ENCODE assay signal across 12 mouse cellular contexts in genomic region chr2:115858246-115858645, GRCm38 (mm10).
DNase-seq lines count a peak whose midpoint lies in the region; ATAC-seq lines count a peak whose summit lies in the region.
"Had no signal": no experiment of that assay in that cellular context is flagged by ENCODE, and none has a peak within 500 bp of the region (broad histone marks: within the 10 kb centered on the region; RNA-seq: fewer than 3 reads in every experiment).

No protein-coding gene starts in this region.

- no peak overlapping the region for H3K9ac ChIP-seq in intestine, embryonic 14.5 days (ENCODE audit: low read length)
- no peak overlapping the region for H3K9ac ChIP-seq in intestine, embryonic 15.5 days
- peak overlapping the region; percentile 72 for H3K9ac ChIP-seq in hindbrain, embryonic 11.5 days (ENCODE audit: low read depth, low read length)
- peak overlapping the region; percentile 33 for H3K9ac ChIP-seq in neural tube, embryonic 12.5 days
- H3K9ac ChIP-seq: limb, embryonic 15.5 days had no signal

- peaks cover 20% of the 10 kb centered on the region for H3K27me3 ChIP-seq in intestine, embryonic 14.5 days (replicated peaks; ENCODE audit: control insufficient read depth, insufficient read depth, low read length)
- peaks cover 13% of the 10 kb centered on the region for H3K27me3 ChIP-seq in intestine, embryonic 15.5 days (replicated peaks)
- peaks cover 78% of the 10 kb centered on the region for H3K27me3 ChIP-seq in embryonic facial prominence, embryonic 10.5 days (replicated peaks; ENCODE audit: low read depth, poor library complexity, severe bottlenecking)
- H3K27me3 ChIP-seq in hindbrain, embryonic 11.5 days (ENCODE audit: control insufficient read depth, insufficient read depth, low read length): peaks cover 4% of the 10 kb centered on the region
- peaks cover 12% of the 10 kb centered on the region for H3K27me3 ChIP-seq in neural tube, embryonic 12.5 days (replicated peaks)
- H3K27me3 ChIP-seq: CH12.LX had no signal

- peak overlapping the region; percentile 65 for H3K27ac ChIP-seq in intestine, embryonic 14.5 days (ENCODE audit: low read depth)
- H3K27ac ChIP-seq in intestine, embryonic 15.5 days: no peak overlapping the region
- peak overlapping the region; percentile 82 for H3K27ac ChIP-seq in embryonic facial prominence, embryonic 10.5 days (replicated peaks)
- H3K27ac ChIP-seq in hindbrain, embryonic 11.5 days (ENCODE audit: low read depth, low read length): peak overlapping the region; percentile 97
- H3K27ac ChIP-seq in neural tube, embryonic 12.5 days: peak overlapping the region; percentile 38; the same call in 1 of the 2 replicates
- H3K27ac ChIP-seq: limb, embryonic 15.5 days; macrophage had no signal

- no peak for ATAC-seq in intestine, embryonic 14.5 days (replicated peaks; ENCODE audit: low FRiP score, low TSS enrichment, low read depth)
- no peak for ATAC-seq in intestine, embryonic 15.5 days
- no peak for ATAC-seq in hindbrain, embryonic 11.5 days (ENCODE audit: low FRiP score)
- no peak for ATAC-seq in neural tube, embryonic 12.5 days (ENCODE audit: low FRiP score, low read depth)

- 26% methylated on average over 8 of the region's 8 CpGs for WGBS in intestine, embryonic 14.5 days
- 33% methylated on average over 8 of the region's 8 CpGs for WGBS in intestine, embryonic 15.5 days
- 1% methylated on average over 8 of the region's 8 CpGs for WGBS in embryonic facial prominence, embryonic 10.5 days
- WGBS in hindbrain, embryonic 11.5 days: 2% methylated on average over 8 of the region's 8 CpGs
- WGBS in neural tube, embryonic 12.5 days: 3% methylated on average over 8 of the region's 8 CpGs

- peaks cover 39% of the 10 kb centered on the region for H3K4me1 ChIP-seq in intestine, embryonic 14.5 days (replicated peaks; ENCODE audit: control insufficient read depth, insufficient read depth, low read length)
- H3K4me1 ChIP-seq in intestine, embryonic 15.5 days (replicated peaks): peaks cover 25% of the 10 kb centered on the region
- H3K4me1 ChIP-seq in embryonic facial prominence, embryonic 10.5 days: peaks cover 79% of the 10 kb centered on the region
- H3K4me1 ChIP-seq in hindbrain, embryonic 11.5 days (replicated peaks; ENCODE audit: control insufficient read depth, insufficient read depth, low read length): peaks cover 2% of the 10 kb centered on the region; the same call in 1 of the 2 replicates
- peaks cover 47% of the 10 kb centered on the region for H3K4me1 ChIP-seq in neural tube, embryonic 12.5 days

- H3K9me3 ChIP-seq in intestine, embryonic 14.5 days (ENCODE audit: control insufficient read depth, low read length): no peaks in the 10 kb centered on the region
- no peaks in the 10 kb centered on the region for H3K9me3 ChIP-seq in intestine, embryonic 15.5 days
- no peaks in the 10 kb centered on the region for H3K9me3 ChIP-seq in embryonic facial prominence, embryonic 10.5 days
- no peaks in the 10 kb centered on the region for H3K9me3 ChIP-seq in hindbrain, embryonic 11.5 days (ENCODE audit: control insufficient read depth, low read length)
- no peaks in the 10 kb centered on the region for H3K9me3 ChIP-seq in neural tube, embryonic 12.5 days
- H3K9me3 ChIP-seq: limb, embryonic 15.5 days had no signal

- DNase-seq in intestine, embryonic 14.5 days (ENCODE audit: low spot score): no peak
- peak; percentile 37 for DNase-seq in embryonic facial prominence, embryonic 10.5 days (ENCODE audit: low spot score)
- peak; percentile 56 for DNase-seq in hindbrain, embryonic 11.5 days (ENCODE audit: low spot score)
- no peak for DNase-seq in right cerebral cortex, postnatal 36 days (ENCODE audit: low spot score in 2 of 2)
- no peak for DNase-seq in gastrocnemius, postnatal 4 days (ENCODE audit: low spot score in 2 of 2)
- no peak for DNase-seq in right cerebral cortex, postnatal 10 days (ENCODE audit: low spot score in 2 of 2)
- DNase-seq: cerebellum, adult 11-12 months had no signal

- H3K4me2 ChIP-seq in intestine, embryonic 14.5 days (ENCODE audit: low read length): no peak overlapping the region
- H3K4me2 ChIP-seq in intestine, embryonic 15.5 days (replicated peaks): no peak overlapping the region
- H3K4me2 ChIP-seq in hindbrain, embryonic 11.5 days (replicated peaks; ENCODE audit: low read depth, low read length): peak overlapping the region; percentile 39
- H3K4me2 ChIP-seq in neural tube, embryonic 12.5 days (replicated peaks): peak overlapping the region; percentile 59
- H3K4me2 ChIP-seq: limb, embryonic 15.5 days had no signal

- no peak overlapping the region for H3K4me3 ChIP-seq in intestine, embryonic 14.5 days (ENCODE audit: low read depth, low read length)
- no peak overlapping the region for H3K4me3 ChIP-seq in intestine, embryonic 15.5 days (replicated peaks)
- peak overlapping the region; percentile 55 for H3K4me3 ChIP-seq in embryonic facial prominence, embryonic 10.5 days
- H3K4me3 ChIP-seq in hindbrain, embryonic 11.5 days (ENCODE audit: low read depth, low read length): peak overlapping the region; percentile 28
- peak overlapping the region; percentile 11; the same call in 1 of the 2 replicates for H3K4me3 ChIP-seq in neural tube, embryonic 12.5 days
- H3K4me3 ChIP-seq: limb, embryonic 15.5 days had no signal

- H3K36me3 ChIP-seq in intestine, embryonic 14.5 days (ENCODE audit: control insufficient read depth, insufficient read depth, low read length): peaks cover 6% of the 10 kb centered on the region
- H3K36me3 ChIP-seq in intestine, embryonic 15.5 days: no peaks in the 10 kb centered on the region
- H3K36me3 ChIP-seq in embryonic facial prominence, embryonic 10.5 days (replicated peaks): peaks cover 5% of the 10 kb centered on the region
- H3K36me3 ChIP-seq in hindbrain, embryonic 11.5 days (ENCODE audit: control insufficient read depth, insufficient read depth, low read length): no peaks in the 10 kb centered on the region
- H3K36me3 ChIP-seq in neural tube, embryonic 12.5 days: peaks cover under 1% of the 10 kb centered on the region
- H3K36me3 ChIP-seq: limb, embryonic 15.5 days had no signal

Comparison
In these comparisons a context has a peak if more than half of its experiments do, and no peak if none do; other contexts are left out.
1. DNase-seq: peak in embryonic facial prominence, embryonic 10.5 days (single experiment) and hindbrain, embryonic 11.5 days (single experiment); none in intestine, embryonic 14.5 days (single experiment), right cerebral cortex, postnatal 36 days (0 of 2), gastrocnemius, postnatal 4 days (0 of 2) and right cerebral cortex, postnatal 10 days (0 of 2).
2. H3K4me2 ChIP-seq: peak in hindbrain, embryonic 11.5 days (single experiment) and neural tube, embryonic 12.5 days (single experiment); none in intestine, embryonic 14.5 days (single experiment) and intestine, embryonic 15.5 days (single experiment).
3. H3K4me3 ChIP-seq: peak in embryonic facial prominence, embryonic 10.5 days (single experiment), hindbrain, embryonic 11.5 days (single experiment) and neural tube, embryonic 12.5 days (single experiment); none in intestine, embryonic 14.5 days (single experiment) and intestine, embryonic 15.5 days (single experiment).
4. H3K9ac ChIP-seq: peak in hindbrain, embryonic 11.5 days (single experiment) and neural tube, embryonic 12.5 days (single experiment); none in intestine, embryonic 14.5 days (single experiment) and intestine, embryonic 15.5 days (single experiment).